Mouse (Mus musculus): ENCODE data around the gene Smarca4. TPM values are rescaled to one million over a fixed set of nuclear protein-coding genes. Genes with fewer than 3 reads are reported as not detected.

Gene Smarca4
- total and polyA plus RNA-seq, 2 experiments from 2014 or later, result 92.5 to 180 TPM

- H3K27ac ChIP-seq (ENCODE audit: low read depth, low read length), result no peak overlapping the region
- TF ChIP-seq CTCF (IDR thresholded peaks at IDR 0.05; ENCODE audit: low read depth), result no peak
- no peak for ATAC-seq
Observed at GRCm38 (mm10) chr9:21725224-21726121, 109.5 kb downstream of the Smarca4 start.

GRCm38 (mm10) chr9:21726218-21726975, 110.4 kb downstream of the Smarca4 start:
- Histone ChIP-seq H3K4me1 (ENCODE audit: insufficient read depth) (peaks cover 14% of the 10 kb centered on the region), H3K9ac (no peak overlapping the region), H3K9me3 (ENCODE audit: low read length) (no peaks in the 10 kb centered on the region), H3K27me3 (ENCODE audit: insufficient read depth, low read length) (no peaks in the 10 kb centered on the region), H3K27ac (ENCODE audit: low read depth, low read length) (no peak overlapping the region), H3K4me2 (ENCODE audit: low read depth) (peak overlapping the region; percentile 82; the same call in 1 of the 2 replicates), H3K4me3 (ENCODE audit: low read depth, low read length) (no peak overlapping the region), H3K36me3 (ENCODE audit: insufficient read depth) (no peaks in the 10 kb centered on the region; the same call in none of the 2 replicates)
- 83% methylated on average over 14 of the region's 14 CpGs for WGBS
- TF ChIP-seq CTCF (IDR thresholded peaks at IDR 0.05; ENCODE audit: low read depth), result no peak
- DNase-seq, result no peak
- ATAC-seq, result no peak

More at GRCm38 (mm10) chr9:21725224-21726121, 109.5 kb downstream of the Smarca4 start:
- Histone ChIP-seq H3K4me1 (ENCODE audit: insufficient read depth) (peaks cover 14% of the 10 kb centered on the region), H3K27me3 (ENCODE audit: insufficient read depth, low read length) (no peaks in the 10 kb centered on the region), H3K9ac (no peak overlapping the region), H3K4me3 (ENCODE audit: low read depth, low read length) (no peak overlapping the region), H3K4me2 (ENCODE audit: low read depth) (peak overlapping the region; percentile 82), H3K36me3 (ENCODE audit: insufficient read depth) (no peaks in the 10 kb centered on the region; the same call in none of the 2 replicates), H3K9me3 (ENCODE audit: low read length) (no peaks in the 10 kb centered on the region)
- 83% methylated on average over 23 of the region's 23 CpGs for WGBS
- no peak for DNase-seq

DNA sequence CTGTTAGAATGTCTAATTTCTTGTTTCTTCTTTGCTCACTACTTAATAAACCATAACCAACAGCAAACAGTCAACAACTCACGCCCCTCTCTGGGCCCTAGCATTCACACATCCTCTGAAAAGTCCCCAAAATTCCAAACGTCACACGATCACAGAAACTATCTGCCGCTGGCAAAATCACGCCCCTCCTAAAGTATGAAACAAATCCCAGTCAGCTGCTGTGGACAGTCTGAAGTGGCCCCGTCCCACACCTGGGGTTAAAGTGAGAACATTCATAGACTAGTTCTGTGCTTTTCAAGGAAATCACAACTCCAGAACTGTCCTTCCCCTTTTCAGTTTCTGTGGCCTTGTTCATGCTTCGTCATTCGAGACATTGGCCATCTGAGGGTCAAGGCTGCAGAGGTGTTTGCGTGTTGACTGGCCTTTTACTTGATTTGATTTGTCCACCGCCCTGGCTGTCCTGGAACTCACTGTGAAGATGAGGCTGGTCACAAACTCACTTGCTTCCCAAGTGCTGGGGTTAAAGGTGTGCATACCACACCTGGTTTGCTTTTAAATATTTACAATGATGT, 112.4 kb downstream of the Smarca4 start:
- H3K27me3 ChIP-seq (ENCODE audit: insufficient read depth, low read length), result no peaks in the 10 kb centered on the region
- no peak for DNase-seq
- WGBS, result 89% methylated on average over 10 of the region's 10 CpGs
- no peak for TF ChIP-seq CTCF (IDR thresholded peaks at IDR 0.05; ENCODE audit: low read depth)
- H3K9me3 ChIP-seq (ENCODE audit: low read length), result no peaks in the 10 kb centered on the region
- H3K9ac ChIP-seq, result no peak overlapping the region
- ATAC-seq, result no peak
- H3K4me3 ChIP-seq (ENCODE audit: low read depth, low read length), result no peak overlapping the region
- H3K27ac ChIP-seq (ENCODE audit: low read depth, low read length), result no peak overlapping the region
- peaks cover 14% of the 10 kb centered on the region for H3K4me1 ChIP-seq (ENCODE audit: insufficient read depth)
- no peak overlapping the region for H3K4me2 ChIP-seq (ENCODE audit: low read depth)
- H3K36me3 ChIP-seq (ENCODE audit: insufficient read depth), result peaks cover 15% of the 10 kb centered on the region

DNA sequence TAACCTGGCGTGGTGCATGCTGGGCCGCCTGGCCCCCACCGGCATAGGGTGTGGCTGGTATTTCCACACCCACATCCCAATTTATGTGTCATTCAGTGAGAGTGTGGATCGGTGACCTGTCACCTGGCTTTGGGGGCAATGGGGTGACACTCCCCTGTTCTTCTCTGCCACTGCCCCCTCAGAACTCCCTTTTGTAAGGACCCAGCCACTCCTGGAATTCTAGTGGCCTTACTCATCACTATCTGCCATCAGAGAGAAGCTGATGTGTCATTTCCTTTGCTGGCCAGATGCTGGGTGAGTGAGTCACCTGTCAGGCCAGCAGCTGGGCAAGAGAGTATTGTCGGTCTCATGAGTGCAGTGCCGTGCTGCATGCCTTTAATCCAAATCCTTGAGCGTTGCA, 113.3 kb downstream of the Smarca4 start:
- no peaks in the 10 kb centered on the region for H3K27me3 ChIP-seq (ENCODE audit: insufficient read depth, low read length)
- no peaks in the 10 kb centered on the region for H3K9me3 ChIP-seq (ENCODE audit: low read length)
- TF ChIP-seq CTCF (IDR thresholded peaks at IDR 0.05; ENCODE audit: low read depth), result no peak
- peaks cover 24% of the 10 kb centered on the region for H3K36me3 ChIP-seq (ENCODE audit: insufficient read depth)
- peaks cover 14% of the 10 kb centered on the region for H3K4me1 ChIP-seq (ENCODE audit: insufficient read depth)
- H3K9ac ChIP-seq, result no peak overlapping the region
- DNase-seq (no peak), ATAC-seq (no peak)
- no peak overlapping the region for H3K27ac ChIP-seq (ENCODE audit: low read depth, low read length)
- no peak overlapping the region for H3K4me3 ChIP-seq (ENCODE audit: low read depth, low read length)
- no peak overlapping the region for H3K4me2 ChIP-seq (ENCODE audit: low read depth)
- WGBS, result 88% methylated on average over 7 of the region's 7 CpGs

DNA sequence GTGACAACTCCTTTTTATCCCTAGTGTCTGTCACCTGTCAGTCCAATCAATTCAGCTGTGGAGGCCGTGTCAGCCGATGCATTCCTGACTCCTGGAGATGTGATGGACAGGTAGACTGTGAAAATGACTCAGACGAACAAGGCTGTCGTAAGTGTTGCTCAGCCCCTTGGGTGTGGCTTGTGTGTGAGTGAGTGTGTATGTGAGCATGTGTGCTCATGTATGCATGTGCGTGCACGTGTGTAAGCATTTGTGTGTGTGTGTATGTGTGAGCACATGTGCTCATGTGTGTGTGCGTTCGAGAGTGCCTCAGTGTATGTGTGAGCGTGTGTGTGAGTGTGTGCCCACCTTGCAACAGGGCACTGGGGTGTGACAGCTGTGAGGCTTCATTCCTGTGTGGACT, 116.3 kb downstream of the Smarca4 start:
- ATAC-seq, result no peak
- Histone ChIP-seq H3K27me3 (ENCODE audit: insufficient read depth, low read length) (no peaks in the 10 kb centered on the region), H3K27ac (ENCODE audit: low read depth, low read length) (no peak overlapping the region), H3K4me3 (ENCODE audit: low read depth, low read length) (no peak overlapping the region), H3K4me2 (ENCODE audit: low read depth) (no peak overlapping the region), H3K9me3 (ENCODE audit: low read length) (no peaks in the 10 kb centered on the region), H3K4me1 (ENCODE audit: insufficient read depth) (no peaks in the 10 kb centered on the region), H3K9ac (no peak overlapping the region), H3K36me3 (ENCODE audit: insufficient read depth) (peaks cover 51% of the 10 kb centered on the region)
- TF ChIP-seq CTCF (IDR thresholded peaks at IDR 0.05; ENCODE audit: low read depth), result no peak
- WGBS, result 94% methylated on average over 9 of the region's 9 CpGs
- no peak for DNase-seq

DNA sequence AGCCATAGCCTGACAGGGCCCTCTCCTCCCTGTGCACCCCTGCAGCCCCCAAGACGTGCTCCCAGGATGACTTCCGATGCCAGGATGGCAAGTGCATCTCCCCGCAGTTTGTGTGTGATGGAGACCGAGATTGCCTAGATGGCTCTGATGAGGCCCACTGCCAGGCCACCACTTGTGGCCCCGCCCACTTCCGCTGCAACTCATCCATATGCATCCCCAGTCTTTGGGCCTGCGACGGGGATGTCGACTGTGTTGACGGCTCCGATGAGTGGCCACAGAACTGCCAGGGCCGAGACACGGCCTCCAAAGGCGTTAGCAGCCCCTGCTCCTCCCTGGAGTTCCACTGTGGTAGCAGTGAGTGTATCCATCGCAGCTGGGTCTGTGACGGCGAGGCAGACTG, 117.5 kb downstream of the Smarca4 start:
- TF ChIP-seq CTCF (IDR thresholded peaks at IDR 0.05; ENCODE audit: low read depth), result no peak
- H3K4me2 ChIP-seq (ENCODE audit: low read depth), result no peak overlapping the region
- no peak for ATAC-seq
- DNase-seq, result no peak
- H3K9ac ChIP-seq, result no peak overlapping the region
- H3K4me1 ChIP-seq (ENCODE audit: insufficient read depth), result no peaks in the 10 kb centered on the region
- no peak overlapping the region for H3K4me3 ChIP-seq (ENCODE audit: low read depth, low read length)
- no peaks in the 10 kb centered on the region for H3K27me3 ChIP-seq (ENCODE audit: insufficient read depth, low read length)
- 81% methylated on average over 17 of the region's 17 CpGs for WGBS
- no peaks in the 10 kb centered on the region for H3K9me3 ChIP-seq (ENCODE audit: low read length)
- H3K27ac ChIP-seq (ENCODE audit: low read depth, low read length), result no peak overlapping the region
- H3K36me3 ChIP-seq (ENCODE audit: insufficient read depth), result peaks cover 62% of the 10 kb centered on the region
